Mouse (Mus musculus): ENCODE results near the gene Cir1. TPM values are rescaled to one million over a fixed set of nuclear protein-coding genes. Genes with fewer than 3 reads are reported as not detected.

Cir1 gene
- total and polyA plus RNA-seq, 3 experiments, result 3.8 to 14.3 (median 5.2) TPM

- Histone ChIP-seq H3K36me3 (replicated peaks in 1 of 2; ENCODE audit: control insufficient read depth in 1 of 2, insufficient read depth in 1 of 2, low read length in 1 of 2) (peaks cover 0 to 4% of the 10 kb centered on the region in 2 experiments), H3K27me3 (replicated peaks) (no peaks in the 10 kb centered on the region), H3K27ac (ENCODE audit: insufficient read depth, low read depth) (no peak overlapping the region), H3K79me2 (replicated peaks; ENCODE audit: control insufficient read depth, extremely low read depth, insufficient read depth, poor library complexity, severe bottlenecking) (no peaks in the 10 kb centered on the region), H3K4me2 (ENCODE audit: insufficient read depth, low read depth, poor library complexity, severe bottlenecking) (no peak overlapping the region), H3K4me3 (replicated peaks in 1 of 3; ENCODE audit: low read depth in 2 of 3, low read length in 2 of 3, poor library complexity in 1 of 3) (no peak overlapping the region), H3K4me1 (ENCODE audit: control insufficient read depth in 1 of 2, insufficient read depth in 2 of 2) (peaks cover 0 to 5% of the 10 kb centered on the region in 2 experiments; a peak in 1 of 4 replicates), H3K9me3 (replicated peaks; ENCODE audit: low read length) (no peaks in the 10 kb centered on the region), H3K9ac (ENCODE audit: insufficient read depth, low read depth) (no peak overlapping the region)
- dilution Hi-C loops (cut with MboI; ENCODE audit: extremely low pct_ligation_motif_present, extremely low pct_unique_long_range_greater_than_20kb, low sequenced_read_pairs) (no loop called here), in situ Hi-C loops (cut with MboI; ENCODE audit: low pct_ligation_motif_present, low pct_unique_long_range_greater_than_20kb, low sequenced_read_pairs) (no loop called here)
- TF ChIP-seq MAZ (IDR thresholded peaks at IDR 0.05; ENCODE audit: low read depth, low read length) (no peak), JUN (IDR thresholded peaks at IDR 0.05; ENCODE audit: insufficient read depth, low read depth, low read length) (no peak), TCF12 (IDR thresholded peaks at IDR 0.05; ENCODE audit: low read depth, low read length) (no peak), CHD2 (IDR thresholded peaks at IDR 0.05; ENCODE audit: low read length) (no peak), NELFE (IDR thresholded peaks at IDR 0.05; ENCODE audit: low read depth, low read length) (no peak), HCFC1 (IDR thresholded peaks at IDR 0.05; ENCODE audit: low read depth, low read length) (no peak), SIN3A (IDR thresholded peaks at IDR 0.05; ENCODE audit: low read length) (no peak), PAX5 (IDR thresholded peaks at IDR 0.05; ENCODE audit: low read length) (no peak), TBP (conservative IDR thresholded peaks at IDR 0.05; ENCODE audit: low read depth, low read length) (no peak)
- no peak for DNase-seq (ENCODE audit: extremely low read depth)
These were observed 35.3 kb upstream of the Cir1 start for GRCm38 (mm10) chr2:73347766-73348165.

- Histone ChIP-seq H3K27me3 (replicated peaks) (no peaks in the 10 kb centered on the region), H3K4me2 (ENCODE audit: insufficient read depth, low read depth, poor library complexity, severe bottlenecking) (no peak overlapping the region), H3K4me1 (ENCODE audit: control insufficient read depth in 1 of 2, insufficient read depth in 2 of 2) (peaks cover 0 to 5% of the 10 kb centered on the region in 2 experiments; a peak in 1 of 4 replicates), H3K4me3 (replicated peaks in 1 of 3; ENCODE audit: low read depth in 2 of 3, low read length in 2 of 3, poor library complexity in 1 of 3) (no peak overlapping the region), H3K36me3 (replicated peaks in 1 of 2; ENCODE audit: control insufficient read depth in 1 of 2, insufficient read depth in 1 of 2, low read length in 1 of 2) (peaks cover 0 to 4% of the 10 kb centered on the region in 2 experiments), H3K9me3 (replicated peaks; ENCODE audit: low read length) (no peaks in the 10 kb centered on the region), H3K79me2 (replicated peaks; ENCODE audit: control insufficient read depth, extremely low read depth, insufficient read depth, poor library complexity, severe bottlenecking) (no peaks in the 10 kb centered on the region), H3K9ac (ENCODE audit: insufficient read depth, low read depth) (no peak overlapping the region), H3K27ac (ENCODE audit: insufficient read depth, low read depth) (no peak overlapping the region)
- in situ Hi-C loops (cut with MboI; ENCODE audit: low pct_ligation_motif_present, low pct_unique_long_range_greater_than_20kb, low sequenced_read_pairs) (no loop called here), dilution Hi-C loops (cut with MboI; ENCODE audit: extremely low pct_ligation_motif_present, extremely low pct_unique_long_range_greater_than_20kb, low sequenced_read_pairs) (no loop called here)
- TF ChIP-seq NELFE (IDR thresholded peaks at IDR 0.05; ENCODE audit: low read depth, low read length) (no peak), HCFC1 (IDR thresholded peaks at IDR 0.05; ENCODE audit: low read depth, low read length) (no peak), MAZ (IDR thresholded peaks at IDR 0.05; ENCODE audit: low read depth, low read length) (no peak), NRF1 (IDR thresholded peaks at IDR 0.05; ENCODE audit: low read depth, low read length) (no peak), MYC (IDR thresholded peaks at IDR 0.05; ENCODE audit: low read depth, low read length) (no peak)
- no peak for DNase-seq (ENCODE audit: extremely low read depth)
These were observed 34.6 kb upstream of the Cir1 start for GRCm38 (mm10) chr2:73347136-73347535.

GRCm38 (mm10) chr2:73346345-73347086, 34.0 kb upstream of the Cir1 start:
- Histone ChIP-seq H3K27me3 (replicated peaks) (no peaks in the 10 kb centered on the region), H3K9me3 (replicated peaks; ENCODE audit: low read length) (no peaks in the 10 kb centered on the region), H3K4me2 (ENCODE audit: insufficient read depth, low read depth, poor library complexity, severe bottlenecking) (no peak overlapping the region), H3K4me1 (ENCODE audit: control insufficient read depth in 1 of 2, insufficient read depth in 2 of 2) (peaks cover 0 to 5% of the 10 kb centered on the region in 2 experiments; a peak in 1 of 4 replicates), H3K9ac (ENCODE audit: insufficient read depth, low read depth) (no peak overlapping the region), H3K4me3 (replicated peaks in 1 of 3; ENCODE audit: low read depth in 2 of 3, low read length in 2 of 3, poor library complexity in 1 of 3) (no peak overlapping the region), H3K36me3 (replicated peaks in 1 of 2; ENCODE audit: control insufficient read depth in 1 of 2, insufficient read depth in 1 of 2, low read length in 1 of 2) (peaks cover 0 to 4% of the 10 kb centered on the region in 2 experiments), H3K79me2 (replicated peaks; ENCODE audit: control insufficient read depth, extremely low read depth, insufficient read depth, poor library complexity, severe bottlenecking) (no peaks in the 10 kb centered on the region), H3K27ac (ENCODE audit: insufficient read depth, low read depth) (no peak overlapping the region)
- no peak for DNase-seq (ENCODE audit: extremely low read depth)
- no peak for TF ChIP-seq SIN3A (IDR thresholded peaks at IDR 0.05; ENCODE audit: low read length)
- no peak for TF ChIP-seq JUN (IDR thresholded peaks at IDR 0.05; ENCODE audit: insufficient read depth, low read depth, low read length)
- no peak for TF ChIP-seq USF1 (IDR thresholded peaks at IDR 0.05; ENCODE audit: low read depth, low read length)
- no peak for TF ChIP-seq MAX (IDR thresholded peaks at IDR 0.05; ENCODE audit: low read length)
- in situ Hi-C loops (cut with MboI; ENCODE audit: low pct_ligation_motif_present, low pct_unique_long_range_greater_than_20kb, low sequenced_read_pairs), result no loop called here
- dilution Hi-C loops (cut with MboI; ENCODE audit: extremely low pct_ligation_motif_present, extremely low pct_unique_long_range_greater_than_20kb, low sequenced_read_pairs), result no loop called here

Data from CH12.LX (cell line).